Mouse (Mus musculus): ENCODE measurements around the gene Syn3. TPM values are rescaled to one million over a fixed set of nuclear protein-coding genes. Genes with fewer than 3 reads are reported as not detected.

The Syn3 gene
- polyA plus RNA-seq, 1 experiment = 0.84 TPM

DNA sequence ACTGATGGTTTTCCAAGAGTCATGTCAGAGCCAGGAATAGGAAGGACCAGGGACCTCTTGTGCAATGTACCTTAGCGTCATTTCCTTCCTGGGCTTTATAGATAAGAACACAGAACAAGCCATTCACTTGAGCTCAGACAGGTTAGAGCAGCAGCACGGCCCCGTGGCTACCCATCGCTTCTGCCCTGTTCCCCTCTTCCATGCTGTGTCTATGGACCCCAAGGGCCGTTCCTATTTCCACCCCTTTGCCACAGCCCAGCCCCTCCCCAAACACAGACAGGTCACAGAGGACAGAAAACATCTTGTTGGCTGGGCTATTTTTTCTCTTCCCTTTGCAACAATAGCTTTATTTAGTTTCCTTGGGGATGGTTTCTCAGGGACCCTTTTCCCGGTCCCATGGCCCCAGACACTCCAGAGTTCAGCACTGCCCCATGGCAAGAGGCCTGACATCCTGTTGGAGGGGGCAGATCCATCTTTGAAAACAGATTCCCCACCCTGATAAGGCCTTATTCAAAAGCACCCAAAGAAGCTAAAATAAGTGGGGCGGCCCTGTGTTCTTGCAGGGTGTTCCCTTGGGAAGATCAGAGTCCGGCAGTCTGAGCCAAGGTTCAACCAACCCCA, 359.5 kb downstream of the Syn3 start:
- no peak for DNase-seq
- H3K27me3 ChIP-seq (ENCODE audit: control insufficient read depth, insufficient read depth, low read length) = no peaks in the 10 kb centered on the region
- WGBS = 48% methylated on average over 8 of the region's 8 CpGs

DNA sequence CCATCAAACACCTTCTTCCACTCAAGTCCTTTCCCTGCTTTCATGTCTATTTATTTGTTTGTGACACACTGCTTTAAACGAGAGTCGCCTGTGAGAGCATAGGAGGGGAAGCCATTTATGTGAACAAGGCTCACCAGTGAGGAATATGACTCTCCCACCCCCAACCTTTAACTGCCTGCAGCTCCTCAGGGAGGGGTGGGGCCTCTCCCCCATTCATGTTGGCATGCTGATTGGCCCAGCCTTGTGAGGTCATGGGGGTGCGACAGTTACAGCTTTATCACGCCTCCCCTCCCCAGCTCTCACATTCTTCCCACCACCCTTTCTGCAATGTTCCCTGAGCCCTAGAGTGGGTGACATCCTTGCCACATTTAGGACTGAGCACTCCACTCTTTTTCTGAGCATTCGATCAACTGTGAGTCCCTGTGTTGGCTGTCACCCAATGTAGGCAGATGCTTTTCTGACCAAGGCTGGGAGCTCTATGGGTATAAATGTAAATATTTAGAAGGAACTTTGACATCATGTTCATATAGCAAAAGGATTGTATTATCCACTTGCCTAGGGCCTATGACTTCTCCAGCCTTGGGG, 361.0 kb downstream of the Syn3 start:
- H3K27ac ChIP-seq (ENCODE audit: control insufficient read depth, insufficient read depth, low read length) = no peak overlapping the region
- no peaks in the 10 kb centered on the region for H3K4me1 ChIP-seq (replicated peaks; ENCODE audit: control insufficient read depth, insufficient read depth, low read length)
- DNase-seq = no peak
- H3K27me3 ChIP-seq (ENCODE audit: control insufficient read depth, insufficient read depth, low read length) = no peaks in the 10 kb centered on the region
- TF ChIP-seq POLR2A (IDR thresholded peaks at IDR 0.05; ENCODE audit: control insufficient read depth, extremely low read depth, insufficient read depth, low read length, poor library complexity) (no peak), CTCF (IDR thresholded peaks at IDR 0.05; ENCODE audit: borderline replicate concordance, control insufficient read depth, extremely low read depth, insufficient read depth, low read length, poor library complexity) (no peak)
- no peaks in the 10 kb centered on the region for H3K36me3 ChIP-seq (ENCODE audit: control insufficient read depth, insufficient read depth, low read length)
- no peak overlapping the region for H3K4me3 ChIP-seq (ENCODE audit: control insufficient read depth, insufficient read depth, low read length)
- 95% methylated on average over 5 of the region's 5 CpGs for WGBS

More for the DNA sequence above, 359.5 kb downstream of the Syn3 start:
- Histone ChIP-seq H3K27ac (ENCODE audit: control insufficient read depth, insufficient read depth, low read length) (no peak overlapping the region), H3K36me3 (ENCODE audit: control insufficient read depth, insufficient read depth, low read length) (no peaks in the 10 kb centered on the region), H3K4me1 (replicated peaks; ENCODE audit: control insufficient read depth, insufficient read depth, low read length) (no peaks in the 10 kb centered on the region), H3K4me3 (ENCODE audit: control insufficient read depth, insufficient read depth, low read length) (no peak overlapping the region)
- no peak for TF ChIP-seq POLR2A (IDR thresholded peaks at IDR 0.05; ENCODE audit: control insufficient read depth, extremely low read depth, insufficient read depth, low read length, poor library complexity)
- TF ChIP-seq CTCF (IDR thresholded peaks at IDR 0.05; ENCODE audit: borderline replicate concordance, control insufficient read depth, extremely low read depth, insufficient read depth, low read length, poor library complexity) = no peak

GRCm38 (mm10) chr10:86137106-86137505, 361.6 kb downstream of the Syn3 start:
- no peak for DNase-seq
- H3K4me3 ChIP-seq (ENCODE audit: control insufficient read depth, insufficient read depth, low read length) = no peak overlapping the region
- WGBS = 92% methylated on average over 3 of the region's 3 CpGs
- no peaks in the 10 kb centered on the region for H3K36me3 ChIP-seq (ENCODE audit: control insufficient read depth, insufficient read depth, low read length)
- H3K27me3 ChIP-seq (ENCODE audit: control insufficient read depth, insufficient read depth, low read length) = no peaks in the 10 kb centered on the region
- no peak overlapping the region for H3K27ac ChIP-seq (ENCODE audit: control insufficient read depth, insufficient read depth, low read length)
- H3K4me1 ChIP-seq (replicated peaks; ENCODE audit: control insufficient read depth, insufficient read depth, low read length) = no peaks in the 10 kb centered on the region
- no peak for TF ChIP-seq POLR2A (IDR thresholded peaks at IDR 0.05; ENCODE audit: control insufficient read depth, extremely low read depth, insufficient read depth, low read length, poor library complexity)
- TF ChIP-seq CTCF (IDR thresholded peaks at IDR 0.05; ENCODE audit: borderline replicate concordance, control insufficient read depth, extremely low read depth, insufficient read depth, low read length, poor library complexity) = no peak

DNA sequence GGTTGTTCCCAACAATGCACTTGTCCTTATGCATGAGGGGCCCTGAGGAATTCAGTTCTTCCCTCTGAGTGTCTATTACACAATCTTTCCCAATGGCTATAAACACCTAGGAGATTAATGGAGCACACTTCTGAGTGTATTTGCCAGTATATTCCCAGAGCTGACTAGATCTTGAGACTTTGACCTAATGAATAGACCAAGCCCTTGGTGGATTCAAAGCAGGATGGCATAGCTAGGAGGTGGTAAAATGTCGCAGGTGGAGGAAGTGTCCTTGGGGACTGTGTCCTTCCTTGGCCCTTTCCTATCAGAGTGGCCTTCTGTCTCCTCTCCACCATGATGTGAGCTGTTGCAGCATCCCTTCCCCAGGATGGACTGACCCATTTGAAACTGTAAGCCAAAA, 362.4 kb downstream of the Syn3 start:
- no peak for DNase-seq
- TF ChIP-seq POLR2A (IDR thresholded peaks at IDR 0.05; ENCODE audit: control insufficient read depth, extremely low read depth, insufficient read depth, low read length, poor library complexity) (no peak), CTCF (IDR thresholded peaks at IDR 0.05; ENCODE audit: borderline replicate concordance, control insufficient read depth, extremely low read depth, insufficient read depth, low read length, poor library complexity) (no peak)
- WGBS = 94% methylated on average over 1 of the region's 1 CpGs
- Histone ChIP-seq H3K4me3 (ENCODE audit: control insufficient read depth, insufficient read depth, low read length) (no peak overlapping the region), H3K4me1 (replicated peaks; ENCODE audit: control insufficient read depth, insufficient read depth, low read length) (no peaks in the 10 kb centered on the region), H3K36me3 (ENCODE audit: control insufficient read depth, insufficient read depth, low read length) (no peaks in the 10 kb centered on the region), H3K27ac (ENCODE audit: control insufficient read depth, insufficient read depth, low read length) (no peak overlapping the region), H3K27me3 (ENCODE audit: control insufficient read depth, insufficient read depth, low read length) (no peaks in the 10 kb centered on the region)

GRCm38 (mm10) chr10:86134848-86135247, 363.8 kb downstream of the Syn3 start:
- no peaks in the 10 kb centered on the region for H3K4me1 ChIP-seq (replicated peaks; ENCODE audit: control insufficient read depth, insufficient read depth, low read length)
- no peaks in the 10 kb centered on the region for H3K36me3 ChIP-seq (ENCODE audit: control insufficient read depth, insufficient read depth, low read length)
- no peak for TF ChIP-seq CTCF (IDR thresholded peaks at IDR 0.05; ENCODE audit: borderline replicate concordance, control insufficient read depth, extremely low read depth, insufficient read depth, low read length, poor library complexity)
- no peak for TF ChIP-seq POLR2A (IDR thresholded peaks at IDR 0.05; ENCODE audit: control insufficient read depth, extremely low read depth, insufficient read depth, low read length, poor library complexity)
- no peaks in the 10 kb centered on the region for H3K27me3 ChIP-seq (ENCODE audit: control insufficient read depth, insufficient read depth, low read length)
- WGBS = 85% methylated on average over 6 of the region's 6 CpGs
- H3K4me3 ChIP-seq (ENCODE audit: control insufficient read depth, insufficient read depth, low read length) = no peak overlapping the region
- no peak overlapping the region for H3K27ac ChIP-seq (ENCODE audit: control insufficient read depth, insufficient read depth, low read length)
- no peak for DNase-seq

DNA sequence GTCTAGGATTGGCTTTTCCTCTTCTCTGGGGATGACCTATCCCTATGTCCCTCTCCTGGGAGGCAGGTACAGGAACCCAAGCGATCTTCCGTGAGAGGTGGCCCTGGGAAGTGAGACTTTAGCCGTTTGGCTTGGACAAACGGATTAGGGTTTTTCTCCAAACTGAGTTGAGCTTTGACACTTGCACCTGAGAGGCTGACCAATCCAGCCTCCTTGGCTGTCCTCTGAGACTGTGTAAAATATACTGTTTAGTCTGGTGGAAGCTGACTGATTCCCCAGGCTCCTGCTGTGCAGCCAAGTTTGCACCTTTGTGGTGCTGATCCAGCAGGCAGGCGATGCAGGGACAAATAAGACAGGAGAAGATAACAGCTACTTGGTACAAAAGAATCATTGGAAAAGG, 364.4 kb downstream of the Syn3 start:
- no peak for DNase-seq
- 93% methylated on average over 5 of the region's 5 CpGs for WGBS
- Histone ChIP-seq H3K27me3 (ENCODE audit: control insufficient read depth, insufficient read depth, low read length) (no peaks in the 10 kb centered on the region), H3K4me3 (ENCODE audit: control insufficient read depth, insufficient read depth, low read length) (no peak overlapping the region), H3K27ac (ENCODE audit: control insufficient read depth, insufficient read depth, low read length) (no peak overlapping the region), H3K4me1 (replicated peaks; ENCODE audit: control insufficient read depth, insufficient read depth, low read length) (no peaks in the 10 kb centered on the region), H3K36me3 (ENCODE audit: control insufficient read depth, insufficient read depth, low read length) (no peaks in the 10 kb centered on the region)
- TF ChIP-seq POLR2A (IDR thresholded peaks at IDR 0.05; ENCODE audit: control insufficient read depth, extremely low read depth, insufficient read depth, low read length, poor library complexity) = no peak

Data from thymus, adult 2 months (tissue).